Mouse (Mus musculus): ENCODE measurements around the gene Six5. TPM values are rescaled to one million over a fixed set of nuclear protein-coding genes. Genes with fewer than 3 reads are reported as not detected.
A peak's percentile ranks its signal among the peaks of the same experiment; 100 is the strongest.

Six5 gene
- 10.0 and 10.5 TPM in 2 replicates for polyA plus RNA-seq (2014; fragmentation: Nextera tagmentation; extraction: Ambion mirVana)

DNA sequence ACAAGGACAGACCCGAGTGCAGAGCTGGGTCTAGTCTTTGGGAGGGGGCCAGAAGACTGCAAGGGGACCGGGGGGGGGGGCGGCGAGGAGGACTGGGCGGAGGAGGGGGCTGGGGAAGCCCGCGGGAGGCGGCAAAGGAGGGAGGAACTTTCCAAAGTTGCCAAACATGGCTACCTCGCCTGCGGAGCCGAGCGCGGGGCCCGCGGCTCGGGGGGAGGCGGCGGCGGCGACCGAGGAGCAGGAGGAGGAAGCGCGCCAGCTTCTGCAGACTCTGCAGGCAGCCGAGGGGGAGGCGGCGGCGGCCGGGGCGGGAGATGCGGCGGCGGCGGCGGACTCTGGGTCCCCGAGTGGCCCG, at the start of gene Six5:
Gene Six5, plus strand, starts transcription at position 124 of the 355 bp plus-strand sequence.
- Histone ChIP-seq H3K4me2 (ENCODE audit: low read depth, low read length) (peak within 1 kb of the TSS; percentile 94), H3K9ac (replicated peaks; ENCODE audit: low read length) (peak within 1 kb of the TSS; percentile 93), H3K4me3 (ENCODE audit: low read depth, low read length) (peak within 1 kb of the TSS; percentile 79), H3K27me3 (ENCODE audit: control insufficient read depth, insufficient read depth, low read length) (peaks cover 4% of the 10 kb centered on the region; the same call in 1 of the 2 replicates), H3K36me3 (replicated peaks; ENCODE audit: control insufficient read depth, insufficient read depth, low read depth, low read length) (no peaks in the 10 kb centered on the region; the same call in 1 of the 2 replicates), H3K27ac (replicated peaks; ENCODE audit: low read depth, low read length) (peak within 1 kb of the TSS; percentile 97), H3K4me1 (ENCODE audit: control insufficient read depth, insufficient read depth, low read length) (peaks cover 13% of the 10 kb centered on the region), H3K9me3 (replicated peaks; ENCODE audit: control insufficient read depth, low read length) (no peaks in the 10 kb centered on the region)
- ATAC-seq (replicated peaks; ENCODE audit: insufficient number of reproducible peaks, low FRiP score, low TSS enrichment, low read depth) (no peak), DNase-seq (ENCODE audit: low spot score) (no peak)
- WGBS: 0% methylated on average over 15 of the region's 36 CpGs

DNA sequence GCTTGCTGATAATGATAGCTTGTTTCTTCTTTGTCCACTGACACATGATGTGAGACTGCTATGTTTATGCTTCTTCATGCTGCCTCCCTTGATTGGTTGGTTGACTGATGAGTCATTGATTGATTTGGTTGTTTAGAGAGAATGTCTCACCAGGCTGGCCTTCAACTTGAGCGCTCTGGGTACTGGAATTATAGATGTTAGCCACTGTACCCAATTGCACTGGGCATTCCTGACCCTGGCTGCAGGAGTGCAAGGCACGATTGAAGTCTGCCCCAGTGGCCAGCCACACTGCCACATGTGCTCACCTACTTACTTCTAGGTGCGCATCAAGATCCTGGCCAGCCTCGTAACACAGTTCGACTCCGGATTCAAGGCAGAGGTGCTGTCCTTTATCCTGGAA, 49.8 kb upstream of the Six5 start:
- Histone ChIP-seq H3K4me1 (ENCODE audit: control insufficient read depth, insufficient read depth, low read length) (no peaks in the 10 kb centered on the region), H3K4me2 (ENCODE audit: low read depth, low read length) (no peak overlapping the region), H3K9me3 (replicated peaks; ENCODE audit: control insufficient read depth, low read length) (no peaks in the 10 kb centered on the region), H3K27me3 (ENCODE audit: control insufficient read depth, insufficient read depth, low read length) (no peaks in the 10 kb centered on the region), H3K27ac (replicated peaks; ENCODE audit: low read depth, low read length) (no peak overlapping the region), H3K36me3 (replicated peaks; ENCODE audit: control insufficient read depth, insufficient read depth, low read depth, low read length) (peaks cover 36% of the 10 kb centered on the region), H3K9ac (replicated peaks; ENCODE audit: low read length) (no peak overlapping the region), H3K4me3 (ENCODE audit: low read depth, low read length) (no peak overlapping the region)
- DNase-seq (ENCODE audit: low spot score): no peak
- no peak for ATAC-seq (replicated peaks; ENCODE audit: insufficient number of reproducible peaks, low FRiP score, low TSS enrichment, low read depth)
- 92% methylated on average over 6 of the region's 6 CpGs for WGBS

DNA sequence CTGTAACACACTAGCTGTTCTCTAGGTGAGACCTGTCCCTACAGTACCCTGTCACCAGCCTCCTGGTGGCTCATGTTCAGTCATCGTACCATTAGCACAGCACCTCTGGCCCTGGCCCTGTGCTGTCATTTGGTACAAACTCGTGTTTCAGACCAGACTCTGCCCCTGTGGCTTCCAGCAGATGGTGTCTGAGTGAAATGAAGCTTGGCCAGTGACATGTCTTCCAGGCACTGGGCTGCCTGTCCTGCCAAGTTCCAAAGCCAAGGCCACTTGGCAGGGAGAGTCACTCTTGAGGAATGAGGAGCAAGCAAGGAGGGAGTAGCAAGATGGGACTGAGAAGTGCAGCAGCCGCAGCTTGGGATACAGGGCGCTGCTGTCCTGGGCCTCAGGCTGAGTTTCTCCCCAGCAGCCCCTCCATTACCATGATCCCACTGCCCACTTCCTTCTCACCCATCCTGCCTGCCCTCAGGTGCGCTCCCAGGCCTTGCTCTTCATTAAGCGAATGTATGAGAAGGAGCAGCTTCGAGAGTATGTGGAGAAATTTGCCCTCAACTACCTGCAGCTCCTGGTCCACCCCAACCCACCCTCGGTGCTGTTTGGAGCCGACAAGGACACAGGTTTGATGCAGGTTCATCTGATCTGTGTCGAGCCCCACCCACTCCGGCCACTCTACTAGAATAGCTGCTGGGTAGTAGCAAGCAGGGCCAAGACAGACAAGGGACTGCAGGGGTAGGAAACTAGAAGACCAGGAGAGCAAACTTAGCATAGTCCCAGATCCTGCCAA, 47.9 kb upstream of the Six5 start:
- no peaks in the 10 kb centered on the region for H3K27me3 ChIP-seq (ENCODE audit: control insufficient read depth, insufficient read depth, low read length)
- H3K9me3 ChIP-seq (replicated peaks; ENCODE audit: control insufficient read depth, low read length): no peaks in the 10 kb centered on the region
- H3K4me2 ChIP-seq (ENCODE audit: low read depth, low read length): no peak overlapping the region
- no peak overlapping the region for H3K27ac ChIP-seq (replicated peaks; ENCODE audit: low read depth, low read length)
- H3K4me3 ChIP-seq (ENCODE audit: low read depth, low read length): no peak overlapping the region
- peaks cover 29% of the 10 kb centered on the region for H3K36me3 ChIP-seq (replicated peaks; ENCODE audit: control insufficient read depth, insufficient read depth, low read depth, low read length)
- H3K4me1 ChIP-seq (ENCODE audit: control insufficient read depth, insufficient read depth, low read length): no peaks in the 10 kb centered on the region
- 91% methylated on average over 11 of the region's 11 CpGs for WGBS
- no peak overlapping the region for H3K9ac ChIP-seq (replicated peaks; ENCODE audit: low read length)
- ATAC-seq (replicated peaks; ENCODE audit: insufficient number of reproducible peaks, low FRiP score, low TSS enrichment, low read depth): no peak
- no peak for DNase-seq (ENCODE audit: low spot score)

DNA sequence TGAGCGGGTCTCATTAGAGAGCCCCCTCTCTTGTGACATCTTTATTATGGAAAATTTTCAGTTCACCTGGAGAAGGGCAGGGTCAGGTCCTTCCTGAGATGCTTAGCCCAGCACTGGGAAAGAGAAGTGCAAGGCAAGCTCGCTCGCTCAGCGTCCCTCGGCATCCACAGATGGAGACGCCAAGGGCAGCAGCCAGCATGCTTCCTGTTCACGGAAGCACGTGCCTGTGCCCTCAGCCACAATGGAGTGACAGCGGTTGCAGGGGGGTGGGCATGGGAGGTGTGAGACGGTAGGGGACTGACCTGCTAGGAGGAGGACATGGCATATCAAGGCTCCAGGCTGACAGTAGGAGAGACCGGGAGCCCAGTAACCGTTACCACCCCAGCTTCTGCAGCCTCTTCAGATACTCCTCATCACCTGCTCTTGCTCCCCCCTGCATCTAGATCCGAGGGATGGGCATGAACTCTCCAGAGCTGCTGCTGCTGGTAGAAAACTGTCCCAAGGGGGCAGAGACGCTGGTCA, 46.3 kb upstream of the Six5 start:
- H3K4me2 ChIP-seq (ENCODE audit: low read depth, low read length): no peak overlapping the region
- no peak overlapping the region for H3K9ac ChIP-seq (replicated peaks; ENCODE audit: low read length)
- no peak for ATAC-seq (replicated peaks; ENCODE audit: insufficient number of reproducible peaks, low FRiP score, low TSS enrichment, low read depth)
- WGBS: 89% methylated on average over 14 of the region's 14 CpGs
- no peak overlapping the region for H3K4me3 ChIP-seq (ENCODE audit: low read depth, low read length)
- H3K27me3 ChIP-seq (ENCODE audit: control insufficient read depth, insufficient read depth, low read length): no peaks in the 10 kb centered on the region
- H3K9me3 ChIP-seq (replicated peaks; ENCODE audit: control insufficient read depth, low read length): no peaks in the 10 kb centered on the region
- no peaks in the 10 kb centered on the region for H3K4me1 ChIP-seq (ENCODE audit: control insufficient read depth, insufficient read depth, low read length)
- no peak for DNase-seq (ENCODE audit: low spot score)
- H3K36me3 ChIP-seq (replicated peaks; ENCODE audit: control insufficient read depth, insufficient read depth, low read depth, low read length): peaks cover 18% of the 10 kb centered on the region
- H3K27ac ChIP-seq (replicated peaks; ENCODE audit: low read depth, low read length): no peak overlapping the region

DNA sequence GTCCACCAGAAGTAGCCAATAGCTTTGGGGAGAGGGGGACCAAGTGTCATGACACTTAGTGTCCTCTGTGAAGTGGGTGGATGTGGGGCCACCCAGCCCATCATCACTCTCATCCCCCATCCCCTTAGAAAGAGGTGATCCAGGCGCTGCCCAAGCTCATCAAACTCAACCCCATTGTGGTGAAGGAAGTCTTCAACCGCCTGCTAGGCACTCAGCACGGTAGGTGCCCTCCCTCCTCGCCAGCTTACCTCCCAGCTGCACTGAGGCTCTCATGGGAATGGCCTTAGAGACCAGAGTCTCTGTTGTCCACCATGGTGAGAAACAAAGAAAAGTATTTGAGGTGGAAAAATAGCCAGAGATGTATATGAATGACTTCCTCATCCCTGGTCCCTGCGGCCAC, 45.1 kb upstream of the Six5 start:
- 87% methylated on average over 5 of the region's 5 CpGs for WGBS
- H3K27me3 ChIP-seq (ENCODE audit: control insufficient read depth, insufficient read depth, low read length): no peaks in the 10 kb centered on the region
- no peak overlapping the region for H3K4me3 ChIP-seq (ENCODE audit: low read depth, low read length)
- H3K36me3 ChIP-seq (replicated peaks; ENCODE audit: control insufficient read depth, insufficient read depth, low read depth, low read length): peaks cover 15% of the 10 kb centered on the region; the same call in 1 of the 2 replicates
- H3K4me2 ChIP-seq (ENCODE audit: low read depth, low read length): no peak overlapping the region
- DNase-seq (ENCODE audit: low spot score): no peak
- H3K9me3 ChIP-seq (replicated peaks; ENCODE audit: control insufficient read depth, low read length): no peaks in the 10 kb centered on the region
- H3K27ac ChIP-seq (replicated peaks; ENCODE audit: low read depth, low read length): no peak overlapping the region
- H3K9ac ChIP-seq (replicated peaks; ENCODE audit: low read length): no peak overlapping the region
- ATAC-seq (replicated peaks; ENCODE audit: insufficient number of reproducible peaks, low FRiP score, low TSS enrichment, low read depth): no peak
- H3K4me1 ChIP-seq (ENCODE audit: control insufficient read depth, insufficient read depth, low read length): no peaks in the 10 kb centered on the region

DNA sequence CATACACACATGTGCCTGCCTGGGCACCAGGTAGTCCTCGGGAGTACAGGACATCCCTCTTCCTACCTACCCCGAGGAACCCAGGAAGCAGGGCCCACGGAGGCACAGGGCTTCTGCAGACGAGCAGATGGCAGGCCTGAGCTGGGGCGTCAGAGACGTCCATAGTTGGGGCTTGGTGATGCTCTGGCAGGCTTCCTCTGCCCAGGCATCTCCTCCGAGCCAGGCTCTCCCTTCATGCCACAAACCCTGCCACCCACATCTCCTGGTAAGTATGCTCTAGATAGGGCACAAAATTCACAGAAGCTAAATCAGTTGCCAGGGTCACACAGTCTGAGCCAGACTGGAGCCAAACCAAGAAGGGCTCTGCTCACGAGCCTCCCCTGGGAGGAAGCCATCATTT, 44.2 kb upstream of the Six5 start:
- no peak overlapping the region for H3K9ac ChIP-seq (replicated peaks; ENCODE audit: low read length)
- no peak for DNase-seq (ENCODE audit: low spot score)
- no peak for ATAC-seq (replicated peaks; ENCODE audit: insufficient number of reproducible peaks, low FRiP score, low TSS enrichment, low read depth)
- H3K27ac ChIP-seq (replicated peaks; ENCODE audit: low read depth, low read length): no peak overlapping the region
- no peak overlapping the region for H3K4me3 ChIP-seq (ENCODE audit: low read depth, low read length)
- 91% methylated on average over 8 of the region's 8 CpGs for WGBS
- peaks cover 15% of the 10 kb centered on the region; the same call in 1 of the 2 replicates for H3K36me3 ChIP-seq (replicated peaks; ENCODE audit: control insufficient read depth, insufficient read depth, low read depth, low read length)
- no peaks in the 10 kb centered on the region for H3K9me3 ChIP-seq (replicated peaks; ENCODE audit: control insufficient read depth, low read length)
- no peaks in the 10 kb centered on the region for H3K4me1 ChIP-seq (ENCODE audit: control insufficient read depth, insufficient read depth, low read length)
- H3K27me3 ChIP-seq (ENCODE audit: control insufficient read depth, insufficient read depth, low read length): no peaks in the 10 kb centered on the region
- H3K4me2 ChIP-seq (ENCODE audit: low read depth, low read length): no peak overlapping the region

DNA sequence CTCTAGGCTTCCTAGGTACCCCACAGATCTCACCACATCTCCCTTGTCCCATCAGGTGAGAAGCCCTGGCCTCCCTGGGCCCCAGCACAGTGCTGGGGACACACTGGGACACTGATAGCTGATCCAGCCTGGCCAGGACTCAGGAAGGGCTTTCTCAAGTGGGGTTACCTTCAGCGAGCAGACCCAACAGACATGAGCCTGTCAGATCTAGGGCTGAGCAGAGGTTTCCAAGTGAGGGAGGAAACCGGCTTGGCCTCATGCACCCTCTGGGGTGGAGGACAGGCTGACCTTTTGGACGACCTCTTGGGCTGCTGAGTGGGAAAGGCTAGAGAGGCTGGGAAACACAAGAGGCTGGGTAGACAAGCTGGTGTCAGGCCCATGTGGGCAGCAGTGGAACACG, 43.2 kb upstream of the Six5 start:
- peaks cover 11% of the 10 kb centered on the region; the same call in 1 of the 2 replicates for H3K36me3 ChIP-seq (replicated peaks; ENCODE audit: control insufficient read depth, insufficient read depth, low read depth, low read length)
- WGBS: 65% methylated on average over 4 of the region's 4 CpGs

DNA sequence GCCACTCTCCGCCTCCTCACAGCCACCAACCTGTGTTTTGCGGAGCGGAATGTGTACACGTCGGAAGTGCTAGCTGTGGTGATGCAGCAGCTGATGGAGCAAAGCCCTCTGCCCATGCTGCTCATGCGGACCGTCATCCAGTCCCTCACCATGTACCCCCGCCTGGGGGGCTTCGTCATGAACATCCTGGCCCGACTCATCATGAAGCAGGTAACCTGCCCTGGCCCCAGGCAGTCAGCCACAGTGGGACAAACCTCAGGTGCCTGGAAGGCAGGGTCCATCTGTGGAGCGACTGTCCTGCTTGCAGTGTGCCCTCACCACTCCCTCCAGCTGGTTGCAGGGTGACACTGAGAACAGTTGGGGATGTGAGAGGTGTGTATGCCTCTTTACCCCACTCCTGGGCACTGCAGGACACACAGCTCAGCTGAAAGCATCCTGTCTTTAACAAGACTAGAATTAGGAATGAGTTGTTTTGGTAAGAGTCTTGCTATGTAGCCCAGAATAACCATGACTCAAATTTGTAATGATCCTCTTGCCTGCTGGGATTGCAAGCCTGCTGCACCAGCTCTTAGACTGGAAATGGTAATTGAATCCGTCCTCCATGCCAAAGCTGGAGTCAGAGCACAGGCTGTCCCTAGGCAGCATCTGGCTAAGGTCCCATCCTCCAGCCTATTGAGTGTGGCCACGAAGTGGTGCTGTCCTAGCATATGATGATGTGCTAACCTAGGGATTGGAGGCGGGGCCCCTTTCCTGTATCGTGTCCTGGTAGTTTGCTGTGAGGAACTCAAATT, 41.9 kb upstream of the Six5 start:
- H3K27ac ChIP-seq (replicated peaks; ENCODE audit: low read depth, low read length): no peak overlapping the region
- H3K36me3 ChIP-seq (replicated peaks; ENCODE audit: control insufficient read depth, insufficient read depth, low read depth, low read length): peaks cover 9% of the 10 kb centered on the region; the same call in 1 of the 2 replicates
- H3K9me3 ChIP-seq (replicated peaks; ENCODE audit: control insufficient read depth, low read length): no peaks in the 10 kb centered on the region
- H3K4me3 ChIP-seq (ENCODE audit: low read depth, low read length): no peak overlapping the region
- no peak for DNase-seq (ENCODE audit: low spot score)
- no peaks in the 10 kb centered on the region for H3K4me1 ChIP-seq (ENCODE audit: control insufficient read depth, insufficient read depth, low read length)
- no peaks in the 10 kb centered on the region for H3K27me3 ChIP-seq (ENCODE audit: control insufficient read depth, insufficient read depth, low read length)
- WGBS: 89% methylated on average over 15 of the region's 15 CpGs
- H3K9ac ChIP-seq (replicated peaks; ENCODE audit: low read length): no peak overlapping the region
- no peak overlapping the region for H3K4me2 ChIP-seq (ENCODE audit: low read depth, low read length)
- ATAC-seq (replicated peaks; ENCODE audit: insufficient number of reproducible peaks, low FRiP score, low TSS enrichment, low read depth): no peak

More for the DNA sequence above, 43.2 kb upstream of the Six5 start:
- Histone ChIP-seq H3K4me3 (ENCODE audit: low read depth, low read length) (no peak overlapping the region), H3K27me3 (ENCODE audit: control insufficient read depth, insufficient read depth, low read length) (no peaks in the 10 kb centered on the region), H3K9ac (replicated peaks; ENCODE audit: low read length) (no peak overlapping the region), H3K9me3 (replicated peaks; ENCODE audit: control insufficient read depth, low read length) (no peaks in the 10 kb centered on the region), H3K4me1 (ENCODE audit: control insufficient read depth, insufficient read depth, low read length) (no peaks in the 10 kb centered on the region), H3K4me2 (ENCODE audit: low read depth, low read length) (no peak overlapping the region), H3K27ac (replicated peaks; ENCODE audit: low read depth, low read length) (no peak overlapping the region)
- DNase-seq (ENCODE audit: low spot score): no peak
- ATAC-seq (replicated peaks; ENCODE audit: insufficient number of reproducible peaks, low FRiP score, low TSS enrichment, low read depth): no peak

Data from embryonic facial prominence, embryonic 11.5 days (tissue).